Mouse (Mus musculus): Measurements from ENCODE around the gene Col12a1. TPM values are rescaled to one million over a fixed set of nuclear protein-coding genes. Genes with fewer than 3 reads are reported as not detected.

Col12a1 gene
- polyA plus RNA-seq, 1 experiment from 2014 or later, result 13.2 TPM

- WGBS, result 55% methylated on average over 7 of the region's 7 CpGs
- no peak overlapping the region for H3K4me3 ChIP-seq (ENCODE audit: low read length)
- ATAC-seq (replicated peaks; ENCODE audit: extremely low read depth, insufficient read depth, low FRiP score), result no peak
These were observed 32.1 kb upstream of the Col12a1 start for GRCm38 (mm10) chr9:79750709-79751108.

GRCm38 (mm10) chr9:79745036-79745435, 26.4 kb upstream of the Col12a1 start:
- Histone ChIP-seq H3K36me3 (ENCODE audit: control insufficient read depth, insufficient read depth) (no peaks in the 10 kb centered on the region), H3K4me2 (ENCODE audit: low read depth, low read length) (no peak overlapping the region), H3K27me3 (ENCODE audit: control insufficient read depth, insufficient read depth, low read length) (no peaks in the 10 kb centered on the region), H3K4me1 (ENCODE audit: control insufficient read depth, insufficient read depth, low read length) (no peaks in the 10 kb centered on the region), H3K4me3 (ENCODE audit: low read length) (no peak overlapping the region), H3K9me3 (replicated peaks; ENCODE audit: control insufficient read depth, low read length) (no peaks in the 10 kb centered on the region), H3K9ac (ENCODE audit: low read length) (no peak overlapping the region), H3K27ac (ENCODE audit: low read length) (no peak overlapping the region)
- no peak for ATAC-seq (replicated peaks; ENCODE audit: extremely low read depth, insufficient read depth, low FRiP score)
- 71% methylated on average over 4 of the region's 4 CpGs for WGBS

More at GRCm38 (mm10) chr9:79750709-79751108, 32.1 kb upstream of the Col12a1 start:
- H3K36me3 ChIP-seq (ENCODE audit: control insufficient read depth, insufficient read depth), result peaks cover 17% of the 10 kb centered on the region
- no peak overlapping the region for H3K4me2 ChIP-seq (ENCODE audit: low read depth, low read length)
- H3K9me3 ChIP-seq (replicated peaks; ENCODE audit: control insufficient read depth, low read length), result no peaks in the 10 kb centered on the region
- H3K9ac ChIP-seq (ENCODE audit: low read length), result no peak overlapping the region
- no peaks in the 10 kb centered on the region for H3K4me1 ChIP-seq (ENCODE audit: control insufficient read depth, insufficient read depth, low read length)
- no peak overlapping the region for H3K27ac ChIP-seq (ENCODE audit: low read length)
- no peaks in the 10 kb centered on the region for H3K27me3 ChIP-seq (ENCODE audit: control insufficient read depth, insufficient read depth, low read length)

- Histone ChIP-seq H3K4me2 (ENCODE audit: low read depth, low read length) (no peak overlapping the region), H3K9ac (ENCODE audit: low read length) (no peak overlapping the region), H3K27me3 (ENCODE audit: control insufficient read depth, insufficient read depth, low read length) (no peaks in the 10 kb centered on the region), H3K4me3 (ENCODE audit: low read length) (no peak overlapping the region), H3K27ac (ENCODE audit: low read length) (no peak overlapping the region), H3K4me1 (ENCODE audit: control insufficient read depth, insufficient read depth, low read length) (no peaks in the 10 kb centered on the region), H3K9me3 (replicated peaks; ENCODE audit: control insufficient read depth, low read length) (no peaks in the 10 kb centered on the region), H3K36me3 (ENCODE audit: control insufficient read depth, insufficient read depth) (no peaks in the 10 kb centered on the region)
- WGBS, result 84% methylated on average over 6 of the region's 6 CpGs
- ATAC-seq (replicated peaks; ENCODE audit: extremely low read depth, insufficient read depth, low FRiP score), result no peak
These were observed 17.0 kb upstream of the Col12a1 start for GRCm38 (mm10) chr9:79735608-79736007.

- no peaks in the 10 kb centered on the region for H3K4me1 ChIP-seq (ENCODE audit: control insufficient read depth, insufficient read depth, low read length)
- WGBS, result 70% methylated on average over 5 of the region's 5 CpGs
- no peak overlapping the region for H3K4me3 ChIP-seq (ENCODE audit: low read length)
- ATAC-seq (replicated peaks; ENCODE audit: extremely low read depth, insufficient read depth, low FRiP score), result no peak
- no peak overlapping the region for H3K9ac ChIP-seq (ENCODE audit: low read length)
- no peak overlapping the region for H3K4me2 ChIP-seq (ENCODE audit: low read depth, low read length)
- no peak overlapping the region for H3K27ac ChIP-seq (ENCODE audit: low read length)
- H3K36me3 ChIP-seq (ENCODE audit: control insufficient read depth, insufficient read depth), result no peaks in the 10 kb centered on the region
- H3K27me3 ChIP-seq (ENCODE audit: control insufficient read depth, insufficient read depth, low read length), result no peaks in the 10 kb centered on the region
- no peaks in the 10 kb centered on the region for H3K9me3 ChIP-seq (replicated peaks; ENCODE audit: control insufficient read depth, low read length)
These were observed 11.7 kb upstream of the Col12a1 start for GRCm38 (mm10) chr9:79730301-79730700.

- Histone ChIP-seq H3K4me3 (ENCODE audit: low read length) (no peak overlapping the region), H3K27ac (ENCODE audit: low read length) (no peak overlapping the region), H3K27me3 (ENCODE audit: control insufficient read depth, insufficient read depth, low read length) (peaks cover 16% of the 10 kb centered on the region), H3K4me1 (ENCODE audit: control insufficient read depth, insufficient read depth, low read length) (peaks cover 6% of the 10 kb centered on the region; the same call in 1 of the 2 replicates), H3K9me3 (replicated peaks; ENCODE audit: control insufficient read depth, low read length) (peaks cover 3% of the 10 kb centered on the region), H3K36me3 (ENCODE audit: control insufficient read depth, insufficient read depth) (no peaks in the 10 kb centered on the region), H3K4me2 (ENCODE audit: low read depth, low read length) (no peak overlapping the region), H3K9ac (ENCODE audit: low read length) (no peak overlapping the region)
- 32% methylated on average over 5 of the region's 5 CpGs for WGBS
- ATAC-seq (replicated peaks; ENCODE audit: extremely low read depth, insufficient read depth, low FRiP score), result no peak
These were observed 4.5 kb upstream of the Col12a1 start for GRCm38 (mm10) chr9:79723090-79723489.

GRCm38 (mm10) chr9:79721056-79721455, 2.4 kb upstream of the Col12a1 start:
- Histone ChIP-seq H3K4me2 (ENCODE audit: low read depth, low read length) (peak overlapping the region; percentile 37), H3K4me1 (ENCODE audit: control insufficient read depth, insufficient read depth, low read length) (peaks cover 15% of the 10 kb centered on the region), H3K36me3 (ENCODE audit: control insufficient read depth, insufficient read depth) (no peaks in the 10 kb centered on the region), H3K27ac (ENCODE audit: low read length) (no peak overlapping the region), H3K27me3 (ENCODE audit: control insufficient read depth, insufficient read depth, low read length) (peaks cover 16% of the 10 kb centered on the region), H3K4me3 (ENCODE audit: low read length) (no peak overlapping the region), H3K9ac (ENCODE audit: low read length) (no peak overlapping the region), H3K9me3 (replicated peaks; ENCODE audit: control insufficient read depth, low read length) (peaks cover 3% of the 10 kb centered on the region)
- 11% methylated on average over 9 of the region's 9 CpGs for WGBS
- no peak for ATAC-seq (replicated peaks; ENCODE audit: extremely low read depth, insufficient read depth, low FRiP score)

GRCm38 (mm10) chr9:79720143-79720542, 1.5 kb upstream of the Col12a1 start:
- no peak overlapping the region for H3K4me3 ChIP-seq (ENCODE audit: low read length)
- H3K36me3 ChIP-seq (ENCODE audit: control insufficient read depth, insufficient read depth), result no peaks in the 10 kb centered on the region
- H3K9ac ChIP-seq (ENCODE audit: low read length), result no peak overlapping the region
- ATAC-seq (replicated peaks; ENCODE audit: extremely low read depth, insufficient read depth, low FRiP score), result no peak
- H3K27ac ChIP-seq (ENCODE audit: low read length), result no peak overlapping the region
- H3K9me3 ChIP-seq (replicated peaks; ENCODE audit: control insufficient read depth, low read length), result peaks cover 3% of the 10 kb centered on the region
- 66% methylated on average over 9 of the region's 9 CpGs for WGBS
- H3K4me2 ChIP-seq (ENCODE audit: low read depth, low read length), result no peak overlapping the region
- H3K27me3 ChIP-seq (ENCODE audit: control insufficient read depth, insufficient read depth, low read length), result peaks cover 16% of the 10 kb centered on the region
- peaks cover 20% of the 10 kb centered on the region for H3K4me1 ChIP-seq (ENCODE audit: control insufficient read depth, insufficient read depth, low read length)

- 3% methylated on average over 28 of the region's 28 CpGs for WGBS
- ATAC-seq (replicated peaks; ENCODE audit: extremely low read depth, insufficient read depth, low FRiP score), result no peak
- Histone ChIP-seq H3K27ac (ENCODE audit: low read length) (no peak overlapping the region; the same call in 1 of the 2 replicates), H3K27me3 (ENCODE audit: control insufficient read depth, insufficient read depth, low read length) (peaks cover 16% of the 10 kb centered on the region), H3K36me3 (ENCODE audit: control insufficient read depth, insufficient read depth) (no peaks in the 10 kb centered on the region), H3K4me3 (ENCODE audit: low read length) (peak overlapping the region; percentile 72), H3K9me3 (replicated peaks; ENCODE audit: control insufficient read depth, low read length) (peaks cover 3% of the 10 kb centered on the region), H3K4me2 (ENCODE audit: low read depth, low read length) (peak overlapping the region; percentile 91), H3K4me1 (ENCODE audit: control insufficient read depth, insufficient read depth, low read length) (peaks cover 21% of the 10 kb centered on the region), H3K9ac (ENCODE audit: low read length) (peak overlapping the region; percentile 75)
These were observed 820 bp upstream of the Col12a1 start for GRCm38 (mm10) chr9:79719451-79719850.

GRCm38 (mm10) chr9:79717836-79718475, 675 bp downstream of the Col12a1 start:
- Histone ChIP-seq H3K4me3 (ENCODE audit: low read length) (peak overlapping the region; percentile 72), H3K4me2 (ENCODE audit: low read depth, low read length) (peak overlapping the region; percentile 91), H3K27ac (ENCODE audit: low read length) (peak overlapping the region; percentile 71), H3K4me1 (ENCODE audit: control insufficient read depth, insufficient read depth, low read length) (peaks cover 28% of the 10 kb centered on the region), H3K9ac (ENCODE audit: low read length) (peak overlapping the region; percentile 75), H3K27me3 (ENCODE audit: control insufficient read depth, insufficient read depth, low read length) (peaks cover 16% of the 10 kb centered on the region), H3K36me3 (ENCODE audit: control insufficient read depth, insufficient read depth) (no peaks in the 10 kb centered on the region), H3K9me3 (replicated peaks; ENCODE audit: control insufficient read depth, low read length) (peaks cover 3% of the 10 kb centered on the region)
- ATAC-seq (replicated peaks; ENCODE audit: extremely low read depth, insufficient read depth, low FRiP score), result no peak
- 1% methylated on average over 22 of the region's 22 CpGs for WGBS

Measured in heart, embryonic 16.5 days (tissue).